Comparison of ENCODE assay signal across 21 mouse cellular contexts in the genomic region with DNA sequence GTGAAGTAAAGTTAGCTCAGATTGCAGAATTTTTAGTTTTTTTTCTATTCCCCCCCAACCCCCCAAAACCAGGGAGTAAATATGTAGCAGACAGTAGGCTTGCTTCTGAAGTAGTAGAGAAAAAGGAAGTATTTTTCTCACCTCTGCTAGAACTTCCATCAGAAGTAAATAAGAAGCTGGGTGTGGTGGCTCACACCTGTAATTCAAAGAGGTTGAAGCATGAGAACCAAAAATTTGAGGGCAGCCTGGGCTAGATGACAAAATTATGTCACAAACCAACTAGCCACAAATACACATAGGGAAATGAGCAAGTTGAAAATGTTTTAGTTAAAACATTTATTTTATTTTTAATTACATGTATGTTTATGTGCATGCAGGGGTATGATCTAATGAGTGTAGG. TPM values are rescaled to one million over a fixed set of nuclear protein-coding genes. Genes with fewer than 3 reads are reported as not detected.
"Had no signal": no experiment of that assay in that cellular context is flagged by ENCODE, and none has a peak within 500 bp of the region (broad histone marks: within the 10 kb centered on the region; RNA-seq: fewer than 3 reads in every experiment).

No protein-coding gene starts in this region.

- H3K36me3 ChIP-seq: midbrain, embryonic 10.5 days; midbrain, embryonic 13.5 days; neural tube, embryonic 13.5 days; neural tube, embryonic 15.5 days; stomach, embryonic 15.5 days had no signal

- H3K9me3 ChIP-seq: midbrain, embryonic 10.5 days; midbrain, embryonic 13.5 days; neural tube, embryonic 13.5 days; neural tube, embryonic 15.5 days; stomach, embryonic 15.5 days had no signal

- H3K4me1 ChIP-seq: stomach, embryonic 15.5 days had no signal

- ATAC-seq: midbrain, embryonic 13.5 days; midbrain, embryonic 16.5 days had no signal

- H3K27me3 ChIP-seq: stomach, embryonic 15.5 days had no signal

- H3K4me2 ChIP-seq: lung, embryonic 14.5 days; midbrain, embryonic 13.5 days; neural tube, embryonic 13.5 days; neural tube, embryonic 15.5 days; stomach, embryonic 15.5 days had no signal

- H3K27ac ChIP-seq: liver, embryonic 14.5 days; midbrain, embryonic 10.5 days; midbrain, embryonic 13.5 days; neural tube, embryonic 13.5 days; neural tube, embryonic 15.5 days; stomach, embryonic 15.5 days; stomach, postnatal 0 days had no signal

- H3K4me3 ChIP-seq: midbrain, embryonic 10.5 days; midbrain, embryonic 13.5 days; myocyte; neural tube, embryonic 13.5 days; neural tube, embryonic 15.5 days; stomach, embryonic 15.5 days had no signal

- DNase-seq: lung, adult 18-20 months; lung, embryonic 14.5 days; lung, postnatal 10 days; lung, postnatal 4 days; retina, postnatal 1 day; right cerebral cortex, adult 18-20 months; right cerebral cortex, postnatal 25 days; thymus, adult 2 months; thymus, postnatal 25 days; thymus, postnatal 4 days had no signal

- H3K9ac ChIP-seq: liver, embryonic 14.5 days; lung, embryonic 14.5 days; midbrain, embryonic 13.5 days; neural tube, embryonic 13.5 days; neural tube, embryonic 15.5 days; stomach, embryonic 15.5 days had no signal

RNA-seq across cellular contexts. Expression of gene Sidt1, which starts 4.5 kb away (rescaled TPM):
- polyA plus RNA-seq: myocyte had no signal

RNA-seq across cellular contexts. Expression of gene Cfap44, which starts 57.1 kb away (rescaled TPM):
- total RNA-seq: megakaryocyte-erythroid progenitor cell, adult 5-6 weeks had no signal
- polyA plus RNA-seq: myocyte; spleen, adult 2 months had no signal
